Mouse (Mus musculus) megakaryocyte, embryonic 14.5 days (primary cell): Measurements from ENCODE around the gene Rtn3.

Source experiments
- FLI1 ChIP-seq: IDR thresholded peaks from 2 replicates; pipeline ENCODE4 v1.6.1; 2012; ENCODE audit warnings: low read length, inconsistent platforms, mixed read lengths
- GATA1 ChIP-seq: IDR thresholded peaks from 3 replicates; pipeline ENCODE4 v1.6.1; 2012; ENCODE audit warnings: mixed read lengths, low read length, inconsistent platforms, borderline replicate concordance

- TF ChIP-seq GATA1 (no peak), FLI1 (no peak)
Measured at GRCm38 (mm10) chr19:7458901-7459300, 24.2 kb downstream of the Rtn3 start.
